9 mouse cellular contexts compared by ENCODE assay signal in genomic region chr17:44351499-44352117, GRCm38 (mm10).
DNase-seq lines count a peak whose midpoint lies in the region; ATAC-seq lines count a peak whose summit lies in the region.
"Had no signal": no experiment of that assay in that cellular context is flagged by ENCODE, and none has a peak within 500 bp of the region (broad histone marks: within the 10 kb centered on the region; RNA-seq: fewer than 3 reads in every experiment).

No protein-coding gene starts in this region.

- H3K27me3 ChIP-seq in embryonic facial prominence, embryonic 12.5 days, result no peaks in the 10 kb centered on the region
- H3K27me3 ChIP-seq in hindbrain, embryonic 16.5 days (replicated peaks; ENCODE audit: control insufficient read depth, insufficient read depth, low read length), result no peaks in the 10 kb centered on the region
- H3K27me3 ChIP-seq in neural tube, embryonic 13.5 days, result no peaks in the 10 kb centered on the region

- no peak overlapping the region for H3K27ac ChIP-seq in embryonic facial prominence, embryonic 12.5 days
- no peak overlapping the region for H3K27ac ChIP-seq in hindbrain, embryonic 16.5 days (ENCODE audit: low read depth, low read length)
- H3K27ac ChIP-seq in neural tube, embryonic 13.5 days (replicated peaks), result no peak overlapping the region

- peak; percentile 67 for ATAC-seq in embryonic facial prominence, embryonic 12.5 days (ENCODE audit: insufficient number of reproducible peaks, insufficient read depth, low FRiP score, low TSS enrichment)
- ATAC-seq in hindbrain, embryonic 16.5 days, result peak; percentile 83
- ATAC-seq in neural tube, embryonic 13.5 days (ENCODE audit: low read depth), result peak; percentile 75

- no peaks in the 10 kb centered on the region for H3K36me3 ChIP-seq in embryonic facial prominence, embryonic 12.5 days
- H3K36me3 ChIP-seq in hindbrain, embryonic 16.5 days (ENCODE audit: control insufficient read depth, insufficient read depth, low read length), result no peaks in the 10 kb centered on the region
- H3K36me3 ChIP-seq in neural tube, embryonic 13.5 days, result no peaks in the 10 kb centered on the region

- H3K4me3 ChIP-seq in embryonic facial prominence, embryonic 12.5 days, result no peak overlapping the region
- H3K4me3 ChIP-seq in hindbrain, embryonic 16.5 days (ENCODE audit: low read length), result no peak overlapping the region
- no peak overlapping the region for H3K4me3 ChIP-seq in neural tube, embryonic 13.5 days

- peak; percentile 22 to 26 for DNase-seq in cerebellum, postnatal 10 days
- no peak for DNase-seq in cerebellum, adult 11-12 months
- no peak for DNase-seq in thymus, postnatal 14 days
- DNase-seq in heart, postnatal 25 days (ENCODE audit: low spot score), result no peak
- DNase-seq in layer of hippocampus, postnatal 10 days (ENCODE audit: low spot score in 2 of 2), result no peak
- DNase-seq: cerebellum, adult 9-10 months had no signal

- no peak overlapping the region for H3K9ac ChIP-seq in embryonic facial prominence, embryonic 12.5 days
- H3K9ac ChIP-seq in hindbrain, embryonic 16.5 days (ENCODE audit: low read depth, low read length), result 0 out of 2 replicates have a peak overlapping the region, but pooled peaks have one; percentile 19
- peak overlapping the region; percentile 31; the same call in 1 of the 2 replicates for H3K9ac ChIP-seq in neural tube, embryonic 13.5 days

- no peaks in the 10 kb centered on the region for H3K9me3 ChIP-seq in embryonic facial prominence, embryonic 12.5 days
- H3K9me3 ChIP-seq in hindbrain, embryonic 16.5 days (ENCODE audit: control insufficient read depth, low read length), result no peaks in the 10 kb centered on the region
- no peaks in the 10 kb centered on the region for H3K9me3 ChIP-seq in neural tube, embryonic 13.5 days

- H3K4me2 ChIP-seq in embryonic facial prominence, embryonic 12.5 days (replicated peaks), result no peak overlapping the region
- H3K4me2 ChIP-seq in hindbrain, embryonic 16.5 days (ENCODE audit: low read length), result peak overlapping the region; percentile 31
- H3K4me2 ChIP-seq in neural tube, embryonic 13.5 days, result 0 out of 2 replicates have a peak overlapping the region, but pooled peaks have one; percentile 9

- intact Hi-C loops in heart, postnatal 25 days (cut with DNase I), result no loop called here

- WGBS in embryonic facial prominence, embryonic 12.5 days, result 51% methylated on average over 13 of the region's 13 CpGs
- 15% methylated on average over 13 of the region's 13 CpGs for WGBS in hindbrain, embryonic 16.5 days
- WGBS in neural tube, embryonic 13.5 days, result 25% methylated on average over 13 of the region's 13 CpGs

- H3K4me1 ChIP-seq in embryonic facial prominence, embryonic 12.5 days, result 0 out of 2 replicates have a peak, but pooled peaks cover 10% of the 10 kb centered on the region
- H3K4me1 ChIP-seq in hindbrain, embryonic 16.5 days (ENCODE audit: control insufficient read depth, insufficient read depth, low read depth, low read length), result peaks cover 6% of the 10 kb centered on the region
- peaks cover 13% of the 10 kb centered on the region for H3K4me1 ChIP-seq in neural tube, embryonic 13.5 days (replicated peaks)

Comparison
In these comparisons a context has a peak if more than half of its experiments do, and no peak if none do; other contexts are left out.
1. DNase-seq: peak in cerebellum, postnatal 10 days (2 of 2); none in cerebellum, adult 11-12 months (single experiment), thymus, postnatal 14 days (single experiment), heart, postnatal 25 days (single experiment) and layer of hippocampus, postnatal 10 days (0 of 2).
2. Peak in every context shown above with its lines, with median percentiles within 50 percentile points of each other: ATAC-seq.